Mouse (Mus musculus) thymus, adult 2 months (tissue): ENCODE measurements at regions not wholly inside any gene's neighbourhood (a gene's known extent, or its start where the extent isn't known, plus 50 kb on each side); places are given as distances from the start of the nearest gene placed in this dataset.

Experiments
- CTCF ChIP-seq: fragments of 200-500 bp; IDR thresholded peaks from 2 replicates; pipeline ENCODE4 v1.5.1; 2012; ENCODE audit warnings: mild to moderate bottlenecking, control low read depth, low read length, moderate library complexity, borderline replicate concordance; ENCODE audit not compliant: control insufficient read depth, poor library complexity, insufficient read depth; ENCODE audit errors: extremely low read depth
- POLR2A ChIP-seq: fragments of 200-500 bp; IDR thresholded peaks from 2 replicates; pipeline ENCODE4 v1.6.1; 2012; ENCODE audit warnings: mild to moderate bottlenecking, low read length, control low read depth, moderate library complexity; ENCODE audit not compliant: control insufficient read depth, poor library complexity, insufficient read depth; ENCODE audit errors: extremely low read depth

- no peak for TF ChIP-seq CTCF
- TF ChIP-seq POLR2A: no peak
These were observed 208.9 kb upstream of the Cpeb2 start for GRCm38 (mm10) chr5:43024006-43024593.
